Mouse (Mus musculus): ENCODE measurements around the gene Lingo1. TPM values are rescaled to one million over a fixed set of nuclear protein-coding genes. Genes with fewer than 3 reads are reported as not detected.

Gene Lingo1
- total RNA-seq, 4 experiments from 2014 or later: 330 to 366 (median 356) TPM

- no peak for DNase-seq (ENCODE audit: low spot score in 2 of 2)
Observed at GRCm38 (mm10) chr9:56608691-56609351, 187.4 kb downstream of the Lingo1 start.

- no peak for DNase-seq (ENCODE audit: low spot score in 2 of 2)
Observed at GRCm38 (mm10) chr9:56606082-56606740, 190.1 kb downstream of the Lingo1 start.

- DNase-seq (ENCODE audit: low spot score in 2 of 2): no peak
Observed at GRCm38 (mm10) chr9:56605443-56605806, 190.8 kb downstream of the Lingo1 start.

- DNase-seq (ENCODE audit: low spot score in 2 of 2): no peak
Observed at GRCm38 (mm10) chr9:56604797-56605442, 191.3 kb downstream of the Lingo1 start.

- no peak for DNase-seq (ENCODE audit: low spot score in 2 of 2)
Observed at GRCm38 (mm10) chr9:56600655-56601054, 195.6 kb downstream of the Lingo1 start.

- DNase-seq (ENCODE audit: low spot score in 2 of 2): no peak
Observed at GRCm38 (mm10) chr9:56592639-56593038, 203.6 kb downstream of the Lingo1 start.

- no peak for DNase-seq (ENCODE audit: low spot score in 2 of 2)
Observed at GRCm38 (mm10) chr9:56591248-56591888, 204.9 kb downstream of the Lingo1 start.

GRCm38 (mm10) chr9:56589762-56590161, 206.5 kb downstream of the Lingo1 start:
- no peak for DNase-seq (ENCODE audit: low spot score in 2 of 2)

- DNase-seq (ENCODE audit: low spot score in 2 of 2): no peak
Observed at GRCm38 (mm10) chr9:56584043-56584424, 212.2 kb downstream of the Lingo1 start.

- no peak for DNase-seq (ENCODE audit: low spot score in 2 of 2)
Observed at GRCm38 (mm10) chr9:56583139-56584042, 212.9 kb downstream of the Lingo1 start.

GRCm38 (mm10) chr9:56582628-56583027, 213.6 kb downstream of the Lingo1 start:
- no peak for DNase-seq (ENCODE audit: low spot score in 2 of 2)

- no peak for DNase-seq (ENCODE audit: low spot score in 2 of 2)
Observed at GRCm38 (mm10) chr9:56581700-56582099, 214.6 kb downstream of the Lingo1 start.

- DNase-seq (ENCODE audit: low spot score in 2 of 2): no peak
Observed at GRCm38 (mm10) chr9:56581016-56581415, 215.3 kb downstream of the Lingo1 start.

- no peak for DNase-seq (ENCODE audit: low spot score in 2 of 2)
Observed at GRCm38 (mm10) chr9:56580101-56580500, 216.2 kb downstream of the Lingo1 start.

- no peak for DNase-seq (ENCODE audit: low spot score in 2 of 2)
Observed at GRCm38 (mm10) chr9:56577405-56577804, 218.9 kb downstream of the Lingo1 start.

- no peak for DNase-seq (ENCODE audit: low spot score in 2 of 2)
Observed at GRCm38 (mm10) chr9:56572534-56573479, 223.5 kb downstream of the Lingo1 start.

All from left cerebral cortex, adult 8-10 months (tissue).